Mouse (Mus musculus) neural tube, embryonic 14.5 days (tissue): ENCODE results near the gene Wt1. TPM values are rescaled to one million over a fixed set of nuclear protein-coding genes. Genes with fewer than 3 reads are reported as not detected.

Experiments used
- ATAC-seq: fragments of 200-750 bp; cut with Nextera tagmentation; 2 replicates; pipeline ENCODE4 v1.8.0; 2017; ENCODE audit warnings: low read depth, mild to moderate bottlenecking, moderate TSS enrichment, moderate library complexity
- H3K27ac ChIP-seq: fragments of 300-500 bp; sonication (generic); 2 replicates; pipeline ENCODE4 v1.5.1; 2014; ENCODE audit warnings: low read depth, mild to moderate bottlenecking, control low read depth, low read length, moderate library complexity, mixed read lengths
- H3K27me3 ChIP-seq: fragments of 300-500 bp; sonication (generic); 2 replicates; pipeline ENCODE4 v1.6.1; 2014; ENCODE audit warnings: low read length; ENCODE audit not compliant: control insufficient read depth, insufficient read depth
- H3K36me3 ChIP-seq: fragments of 300-500 bp; sonication (generic); 2 replicates; pipeline ENCODE4 v1.6.1; 2014; ENCODE audit warnings: low read length, mixed read lengths; ENCODE audit not compliant: control insufficient read depth, insufficient read depth
- H3K4me1 ChIP-seq: fragments of 300-500 bp; sonication (generic); 2 replicates; pipeline ENCODE4 v1.6.1; 2014; ENCODE audit warnings: low read length; ENCODE audit not compliant: control insufficient read depth, insufficient read depth
- H3K4me2 ChIP-seq: fragments of 300-500 bp; sonication (generic); 2 replicates; pipeline ENCODE4 v1.6.1; 2014; ENCODE audit warnings: mild to moderate bottlenecking, low read depth, low read length, control low read depth
- H3K4me3 ChIP-seq: fragments of 300-500 bp; sonication (generic); 2 replicates; pipeline ENCODE4 v1.5.1; 2014; ENCODE audit warnings: low read depth, low read length, control low read depth, mixed read lengths
- H3K9ac ChIP-seq: fragments of 300-500 bp; sonication (generic); replicated peaks from 2 replicates; pipeline ENCODE4 v1.6.1; 2014; ENCODE audit warnings: low read depth, mild to moderate bottlenecking, control low read depth, low read length, mixed read lengths
- H3K9me3 ChIP-seq: fragments of 300-500 bp; sonication (generic); 2 replicates; pipeline ENCODE4 v1.6.1; 2016; ENCODE audit warnings: low read length; ENCODE audit not compliant: control insufficient read depth
- WGBS: fragments of 180-500 bp; shearing (Covaris S2); extraction: QIAGEN DNeasy Blood & Tissue Kit; methylation state at CpG from one replicate; pipeline ENCODE4 v1.1.7; 2014; 5-methylcytosine and 5-hydroxymethylcytosine counted together
- polyA plus RNA-seq: library from polyadenylated mRNA; unstranded; fragments of >200 nt; fragmentation: Nextera tagmentation; extraction: Ambion mirVana; gene quantifications from 2 replicates; pipeline ENCODE4 v1.2.1, GENCODE M21; 2014

Wt1 gene
- polyA plus RNA-seq, 1 experiment from 2014 or later, result 2.2 TPM

DNA sequence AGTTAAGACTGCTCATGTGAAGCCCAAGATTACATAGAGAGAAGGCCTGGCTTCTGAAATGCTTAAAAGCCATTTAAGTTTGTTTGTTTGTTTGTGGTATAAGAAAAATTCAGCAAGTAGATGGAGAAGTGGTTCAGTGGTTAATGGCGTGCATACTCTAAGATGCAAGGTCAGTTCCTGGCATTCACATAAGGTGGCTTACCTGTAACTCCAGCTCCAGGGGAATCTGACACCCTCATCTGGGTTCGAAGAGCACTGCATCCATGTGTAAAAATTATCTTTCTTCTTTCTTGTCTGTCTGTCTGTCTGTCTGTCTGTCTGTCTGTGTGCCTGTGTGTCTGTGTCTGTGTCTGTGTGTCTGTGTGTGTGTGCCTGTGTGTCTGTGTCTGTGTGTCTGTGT is 34.6 kb upstream of the Wt1 start, which contains the start of gene Gm11060:
Gm11060 (plus strand) TSS at position 301 of the 400 bp plus-strand sequence.
- ATAC-seq, result no peak
- no peak within 1 kb of the TSS for H3K27ac ChIP-seq
- H3K9me3 ChIP-seq, result no peaks in the 10 kb centered on the region
- peaks cover 21% of the 10 kb centered on the region for H3K4me1 ChIP-seq
- no peaks in the 10 kb centered on the region for H3K27me3 ChIP-seq
- no peak within 1 kb of the TSS for H3K9ac ChIP-seq
- H3K4me2 ChIP-seq, result no peak within 1 kb of the TSS
- WGBS, result 88% methylated on average over 2 of the region's 2 CpGs
- H3K4me3 ChIP-seq, result no peak within 1 kb of the TSS
- no peaks in the 10 kb centered on the region for H3K36me3 ChIP-seq

DNA sequence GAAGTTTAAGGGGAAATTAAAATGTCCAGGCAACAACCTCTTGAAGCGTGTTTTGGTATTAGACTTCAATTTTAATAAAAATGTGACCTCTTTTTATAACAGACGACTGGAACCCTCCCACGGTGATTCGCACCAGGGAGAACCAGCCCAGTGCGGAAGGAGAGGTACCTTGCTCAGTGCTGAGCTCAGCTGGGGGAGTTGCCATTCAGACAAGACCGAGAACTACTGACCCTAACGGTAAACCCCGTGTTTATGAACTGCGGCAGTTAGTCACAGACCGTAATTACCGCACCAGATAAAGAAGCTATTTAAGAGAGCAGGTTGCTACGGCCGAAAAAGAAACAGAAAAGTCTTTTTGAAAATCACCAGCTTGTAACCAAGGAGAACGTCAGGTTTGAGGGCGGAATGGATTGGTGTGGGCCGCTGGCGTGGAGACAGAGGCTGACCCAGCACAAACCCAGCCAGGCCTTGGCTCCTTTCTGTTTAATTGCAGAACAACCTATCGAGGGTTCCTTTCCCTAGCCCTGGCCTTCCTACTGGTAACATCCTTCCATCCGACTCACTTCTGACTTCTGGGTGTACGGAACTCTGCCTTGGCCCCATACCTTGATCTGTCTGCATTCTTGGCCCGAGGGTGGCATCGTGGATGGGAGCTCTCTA is 28.9 kb upstream of the Wt1 start:
- Histone ChIP-seq H3K36me3 (no peaks in the 10 kb centered on the region), H3K27ac (no peak overlapping the region), H3K4me1 (no peaks in the 10 kb centered on the region), H3K4me3 (no peak overlapping the region), H3K27me3 (no peaks in the 10 kb centered on the region), H3K9ac (no peak overlapping the region), H3K4me2 (no peak overlapping the region), H3K9me3 (no peaks in the 10 kb centered on the region)
- ATAC-seq, result peak; percentile 70; the same call in 1 of the 2 replicates
- WGBS, result 54% methylated on average over 22 of the region's 22 CpGs

- Histone ChIP-seq H3K27ac (no peak overlapping the region), H3K4me1 (no peaks in the 10 kb centered on the region), H3K36me3 (no peaks in the 10 kb centered on the region), H3K9me3 (no peaks in the 10 kb centered on the region), H3K9ac (no peak overlapping the region), H3K4me2 (no peak overlapping the region), H3K27me3 (no peaks in the 10 kb centered on the region), H3K4me3 (no peak overlapping the region)
- ATAC-seq, result no peak
- 53% methylated on average over 7 of the region's 7 CpGs for WGBS
These were observed 26.9 kb upstream of the Wt1 start for GRCm38 (mm10) chr2:105099410-105099809.

DNA sequence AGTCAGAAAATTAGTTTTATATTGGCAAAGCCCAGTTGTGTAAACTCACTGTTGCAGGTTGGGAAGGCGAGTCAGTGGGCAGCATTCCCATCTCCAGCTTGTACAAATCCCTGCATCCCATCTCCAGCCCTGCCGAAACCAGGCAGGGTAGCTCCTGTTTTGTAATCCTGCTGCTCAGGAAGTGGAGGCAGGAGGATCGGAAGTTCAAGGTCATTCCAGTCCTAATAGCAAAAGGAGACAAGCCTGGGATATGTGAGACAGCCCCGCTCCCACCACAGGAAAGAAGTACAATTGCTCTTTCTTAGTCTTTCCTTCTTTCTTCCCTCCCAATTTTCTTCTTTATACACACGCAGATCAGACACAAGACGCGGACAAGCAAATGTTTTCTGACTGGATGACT is 25.8 kb upstream of the Wt1 start:
- H3K27me3 ChIP-seq, result no peaks in the 10 kb centered on the region
- no peak for ATAC-seq
- WGBS, result 72% methylated on average over 7 of the region's 7 CpGs
- no peak overlapping the region for H3K4me2 ChIP-seq
- no peak overlapping the region for H3K4me3 ChIP-seq
- no peaks in the 10 kb centered on the region for H3K36me3 ChIP-seq
- H3K9me3 ChIP-seq, result no peaks in the 10 kb centered on the region
- H3K4me1 ChIP-seq, result no peaks in the 10 kb centered on the region
- no peak overlapping the region for H3K9ac ChIP-seq
- H3K27ac ChIP-seq, result no peak overlapping the region

DNA sequence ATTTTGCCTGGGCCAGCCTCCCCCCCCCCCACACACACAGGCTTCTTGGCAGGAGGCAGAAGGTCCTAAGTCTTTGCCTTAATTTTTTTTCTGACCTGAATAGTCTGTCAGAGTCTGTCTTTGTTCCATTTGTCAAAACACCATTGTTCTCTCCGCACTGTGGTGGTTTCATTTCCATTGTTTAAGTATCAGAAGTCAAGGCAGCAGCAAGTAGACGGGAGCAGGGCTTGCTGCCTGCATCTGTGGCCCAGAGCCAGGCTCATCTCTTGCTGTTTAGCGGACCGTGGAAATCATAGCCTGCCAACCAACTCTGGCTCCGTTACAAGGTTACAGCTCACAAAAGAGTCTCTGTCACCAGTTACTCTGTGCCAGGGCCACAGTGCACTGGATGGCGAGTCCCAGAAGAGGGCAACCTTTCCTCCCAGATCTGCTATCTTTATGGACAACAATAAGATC is 17.6 kb upstream of the Wt1 start:
- 4% methylated on average over 6 of the region's 6 CpGs for WGBS
- peak; percentile 94 for ATAC-seq

DNA sequence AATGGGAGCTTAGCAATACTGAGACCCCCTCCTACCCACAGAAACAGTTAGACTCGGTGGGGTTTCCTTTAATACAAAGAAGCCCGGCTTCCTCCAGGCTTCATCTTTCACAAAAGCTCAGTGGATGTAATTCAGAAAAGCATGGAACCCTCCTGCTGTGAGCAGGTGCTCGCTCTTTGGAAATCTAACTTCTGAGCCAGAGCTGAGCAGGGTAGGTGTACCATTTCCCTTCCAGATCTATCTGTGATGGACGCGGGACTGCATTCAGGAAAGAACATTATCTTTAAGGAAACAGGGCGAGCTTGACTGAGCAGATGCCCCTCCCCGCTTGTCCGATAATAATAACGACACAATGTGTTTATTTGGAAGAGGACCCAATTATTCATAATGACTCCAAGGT is 12.3 kb upstream of the Wt1 start:
- 16% methylated on average over 9 of the region's 9 CpGs for WGBS
- H3K9ac ChIP-seq, result no peak overlapping the region
- no peaks in the 10 kb centered on the region for H3K36me3 ChIP-seq
- no peak for ATAC-seq
- H3K27ac ChIP-seq, result no peak overlapping the region
- no peak overlapping the region for H3K4me2 ChIP-seq
- peaks cover 14% of the 10 kb centered on the region; the same call in 1 of the 2 replicates for H3K27me3 ChIP-seq
- H3K9me3 ChIP-seq, result no peaks in the 10 kb centered on the region
- no peak overlapping the region for H3K4me3 ChIP-seq
- no peaks in the 10 kb centered on the region for H3K4me1 ChIP-seq

More for the DNA sequence above, 17.6 kb upstream of the Wt1 start:
- no peak overlapping the region for H3K27ac ChIP-seq
- H3K9ac ChIP-seq, result no peak overlapping the region
- no peaks in the 10 kb centered on the region for H3K9me3 ChIP-seq
- H3K4me3 ChIP-seq, result no peak overlapping the region
- no peak overlapping the region for H3K4me2 ChIP-seq
- peaks cover 6% of the 10 kb centered on the region; the same call in 1 of the 2 replicates for H3K27me3 ChIP-seq
- H3K36me3 ChIP-seq, result no peaks in the 10 kb centered on the region
- no peaks in the 10 kb centered on the region for H3K4me1 ChIP-seq

DNA sequence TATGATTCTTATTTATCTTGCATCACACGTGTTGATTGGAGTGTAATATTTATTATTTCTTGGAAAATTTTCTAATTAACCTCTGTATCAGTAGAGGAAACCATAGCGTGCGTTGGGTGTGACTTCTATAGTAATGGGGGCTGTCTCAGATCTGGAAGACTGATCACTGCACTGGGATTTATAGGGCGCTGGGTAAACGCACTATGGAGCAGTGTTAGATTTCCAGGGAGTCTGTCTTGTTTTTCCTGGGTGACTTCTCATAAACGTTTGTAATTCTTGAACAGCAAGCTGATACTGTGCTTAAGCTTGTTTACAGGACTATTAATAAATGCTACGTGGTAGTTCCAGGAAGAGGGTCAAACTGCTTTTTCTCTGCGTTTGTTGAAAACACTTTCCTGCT is 8.7 kb upstream of the Wt1 start:
- H3K9me3 ChIP-seq, result no peaks in the 10 kb centered on the region
- ATAC-seq, result no peak
- no peaks in the 10 kb centered on the region for H3K4me1 ChIP-seq
- H3K27ac ChIP-seq, result no peak overlapping the region
- H3K27me3 ChIP-seq, result peaks cover 28% of the 10 kb centered on the region
- H3K4me2 ChIP-seq, result no peak overlapping the region
- 72% methylated on average over 8 of the region's 8 CpGs for WGBS
- H3K36me3 ChIP-seq, result no peaks in the 10 kb centered on the region
- H3K9ac ChIP-seq, result no peak overlapping the region
- no peak overlapping the region for H3K4me3 ChIP-seq

DNA sequence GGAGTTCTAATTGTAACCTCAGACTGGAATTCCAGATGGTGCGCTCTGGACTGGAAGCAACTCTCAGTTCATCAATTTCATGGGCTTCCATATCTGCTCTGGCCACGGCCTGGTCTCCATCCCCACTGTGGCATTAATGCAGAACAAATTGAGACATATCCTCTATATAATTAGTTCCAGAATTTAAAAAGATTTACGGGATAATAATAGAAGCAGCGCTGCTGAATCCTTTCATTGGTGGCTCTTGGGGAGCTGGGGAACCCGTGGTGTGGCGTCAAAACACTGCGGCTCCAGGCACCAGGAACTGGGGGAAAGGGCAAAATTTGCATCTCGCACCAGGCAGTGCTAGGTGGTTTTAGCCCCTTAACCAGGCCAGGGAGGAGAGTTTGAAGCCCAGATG is 4.1 kb upstream of the Wt1 start:
- Histone ChIP-seq H3K27ac (no peak overlapping the region), H3K4me3 (no peak overlapping the region), H3K4me2 (no peak overlapping the region), H3K36me3 (no peaks in the 10 kb centered on the region), H3K4me1 (no peaks in the 10 kb centered on the region), H3K9me3 (no peaks in the 10 kb centered on the region), H3K27me3 (peaks cover 45% of the 10 kb centered on the region), H3K9ac (no peak overlapping the region)
- 3% methylated on average over 8 of the region's 8 CpGs for WGBS
- no peak for ATAC-seq

DNA sequence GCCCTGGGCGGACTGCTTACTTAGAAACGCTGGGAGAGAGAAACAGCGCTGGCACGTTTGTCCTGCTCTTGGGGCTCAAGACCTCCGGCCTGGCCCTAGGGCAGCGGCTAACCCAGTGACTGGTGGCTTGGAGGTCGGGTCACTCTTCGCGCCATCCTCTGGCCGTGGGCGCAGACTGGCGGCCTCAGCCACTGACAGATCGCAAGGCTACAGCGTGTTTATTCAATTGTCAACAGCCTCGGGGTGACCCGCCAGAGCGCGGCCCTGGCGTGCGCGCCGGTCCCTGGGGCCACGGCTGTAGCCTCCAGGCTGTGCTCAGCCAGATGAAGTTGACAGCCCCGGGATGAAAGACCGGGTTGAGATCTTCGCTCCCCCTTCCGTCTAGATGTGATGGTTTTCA is 3.4 kb upstream of the Wt1 start:
- Histone ChIP-seq H3K9me3 (no peaks in the 10 kb centered on the region), H3K4me2 (no peak overlapping the region), H3K4me3 (no peak overlapping the region), H3K27me3 (peaks cover 49% of the 10 kb centered on the region), H3K36me3 (no peaks in the 10 kb centered on the region), H3K4me1 (no peaks in the 10 kb centered on the region), H3K9ac (no peak overlapping the region), H3K27ac (no peak overlapping the region)
- ATAC-seq, result no peak
- WGBS, result under 1% methylated on average over 27 of the region's 27 CpGs
